Mouse (Mus musculus) lung, embryonic 15.5 days (tissue): ENCODE results near the gene Zdhhc22. TPM values are rescaled to one million over a fixed set of nuclear protein-coding genes. Genes with fewer than 3 reads are reported as not detected.

Experiments used
- ATAC-seq: fragments of 200-750 bp; cut with Nextera tagmentation; 2 replicates; pipeline ENCODE4 v1.8.0; 2017; ENCODE audit warnings: moderate number of reproducible peaks, borderline replicate concordance; ENCODE audit not compliant: low FRiP score, low TSS enrichment; ENCODE audit errors: extremely low read depth
- H3K27ac ChIP-seq: fragments of 300-500 bp; sonication (generic); 2 replicates; pipeline ENCODE4 v1.5.1; 2015; ENCODE audit warnings: moderate library complexity, mild to moderate bottlenecking, inconsistent platforms
- H3K27me3 ChIP-seq: fragments of 300-500 bp; sonication (generic); 2 replicates; pipeline ENCODE4 v1.6.1; 2015; ENCODE audit warnings: inconsistent platforms
- H3K36me3 ChIP-seq: fragments of 300-500 bp; sonication (generic); 2 replicates; pipeline ENCODE4 v1.6.1; 2015; ENCODE audit warnings: inconsistent platforms
- H3K4me1 ChIP-seq: fragments of 300-500 bp; sonication (generic); 2 replicates; pipeline ENCODE4 v1.6.1; 2015; ENCODE audit warnings: inconsistent platforms
- H3K4me2 ChIP-seq: fragments of 300-500 bp; sonication (generic); 2 replicates; pipeline ENCODE4 v1.6.1; 2015; ENCODE audit warnings: inconsistent platforms, mild to moderate bottlenecking, moderate library complexity
- H3K4me3 ChIP-seq: fragments of 300-500 bp; sonication (generic); 2 replicates; pipeline ENCODE4 v1.5.1; 2015; ENCODE audit warnings: mild to moderate bottlenecking, inconsistent platforms
- H3K9ac ChIP-seq: fragments of 300-500 bp; sonication (generic); 2 replicates; pipeline ENCODE4 v1.6.1; 2015; ENCODE audit warnings: inconsistent platforms
- H3K9me3 ChIP-seq: fragments of 300-500 bp; sonication (generic); 2 replicates; pipeline ENCODE4 v1.6.1; 2016; ENCODE audit warnings: inconsistent platforms
- WGBS: fragments of 180-500 bp; shearing (Covaris S2); methylation state at CpG from one replicate; pipeline ENCODE4 v1.1.7; 2015; 5-methylcytosine and 5-hydroxymethylcytosine counted together
- polyA plus RNA-seq: library from polyadenylated mRNA; unstranded; fragments of >200 nt; fragmentation: Nextera tagmentation; extraction: Ambion mirVana; gene quantifications from 2 replicates; pipeline ENCODE4 v1.2.1, GENCODE M21; 2015

Zdhhc22 gene
- polyA plus RNA-seq, 1 experiment from 2014 or later = 0.12 TPM

GRCm38 (mm10) chr12:86974387-86975288 lies 15.6 kb downstream of the Zdhhc22 start:
- peaks cover 11% of the 10 kb centered on the region for H3K27me3 ChIP-seq
- H3K36me3 ChIP-seq = no peaks in the 10 kb centered on the region
- peaks cover 38% of the 10 kb centered on the region for H3K4me1 ChIP-seq
- peak overlapping the region; percentile 69 for H3K4me2 ChIP-seq
- 8% methylated on average over 39 of the region's 40 CpGs for WGBS
- ATAC-seq = peak; percentile 35; the same call in 1 of the 2 replicates
- H3K9ac ChIP-seq = peak overlapping the region; percentile 29
- no peaks in the 10 kb centered on the region for H3K9me3 ChIP-seq
- H3K4me3 ChIP-seq = peak overlapping the region; percentile 29
- H3K27ac ChIP-seq = peak overlapping the region; percentile 76

DNA sequence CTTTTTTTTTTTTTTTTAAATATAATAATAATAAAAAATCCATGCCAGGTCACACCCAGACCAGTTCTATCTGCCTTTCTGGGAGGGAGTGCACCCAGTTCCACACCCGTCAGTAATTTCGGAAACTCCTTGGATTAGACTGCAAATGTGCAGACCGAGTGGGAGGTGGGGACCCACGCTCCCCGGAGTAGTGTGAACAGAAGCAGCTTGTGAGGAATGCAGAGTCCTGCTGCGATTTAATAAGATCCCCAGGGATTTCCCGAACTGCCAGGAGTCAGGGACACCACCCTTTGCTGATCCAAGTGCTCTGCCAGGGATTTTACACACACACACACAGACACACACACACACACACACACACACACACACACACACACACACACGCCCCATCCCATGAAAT lies 16.5 kb downstream of the Zdhhc22 start:
- 29% methylated on average over 8 of the region's 8 CpGs for WGBS
- Histone ChIP-seq H3K9ac (no peak overlapping the region), H3K4me3 (no peak overlapping the region), H3K27me3 (peaks cover 7% of the 10 kb centered on the region), H3K9me3 (no peaks in the 10 kb centered on the region), H3K27ac (peak overlapping the region; percentile 76), H3K4me2 (no peak overlapping the region), H3K4me1 (peaks cover 38% of the 10 kb centered on the region), H3K36me3 (no peaks in the 10 kb centered on the region)
- ATAC-seq = no peak

- Histone ChIP-seq H3K36me3 (no peaks in the 10 kb centered on the region), H3K9me3 (no peaks in the 10 kb centered on the region), H3K27me3 (peaks cover 2% of the 10 kb centered on the region), H3K27ac (peak overlapping the region; percentile 76), H3K4me2 (no peak overlapping the region), H3K4me3 (no peak overlapping the region), H3K4me1 (peaks cover 36% of the 10 kb centered on the region), H3K9ac (no peak overlapping the region)
- 6% methylated on average over 7 of the region's 7 CpGs for whole genome bisulfite sequencing
- peak; percentile 73 for ATAC-seq
These were observed 17.0 kb downstream of the Zdhhc22 start for GRCm38 (mm10) chr12:86973216-86973615.

GRCm38 (mm10) chr12:86971089-86971488 lies 19.1 kb downstream of the Zdhhc22 start:
- Histone ChIP-seq H3K4me2 (no peak overlapping the region), H3K27ac (no peak overlapping the region), H3K4me3 (no peak overlapping the region), H3K4me1 (peaks cover 29% of the 10 kb centered on the region), H3K36me3 (no peaks in the 10 kb centered on the region), H3K27me3 (no peaks in the 10 kb centered on the region), H3K9me3 (no peaks in the 10 kb centered on the region), H3K9ac (no peak overlapping the region)
- ATAC-seq = no peak
- 92% methylated on average over 7 of the region's 7 CpGs for WGBS

DNA sequence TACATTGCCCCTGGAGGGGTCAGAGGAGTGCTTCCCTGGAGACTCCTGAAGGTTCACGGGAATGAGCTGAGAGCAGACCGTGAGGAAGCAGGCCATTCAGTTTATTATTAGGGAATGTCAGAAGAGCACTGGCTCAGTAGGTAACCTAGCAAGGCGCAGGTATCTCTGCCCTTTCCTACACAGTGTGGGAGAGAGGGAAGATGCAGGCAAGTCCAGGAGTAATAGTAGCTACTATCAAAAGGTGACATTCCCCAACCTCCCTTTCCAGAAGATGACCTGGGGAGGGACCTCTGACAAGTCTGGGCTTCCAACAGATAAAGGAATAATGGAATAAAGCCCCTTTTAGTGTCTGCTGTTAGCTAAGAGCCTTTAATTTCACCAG lies 21.0 kb downstream of the Zdhhc22 start:
- 0 out of 2 replicates have a peak, but pooled peaks cover 8% of the 10 kb centered on the region for H3K36me3 ChIP-seq
- H3K27me3 ChIP-seq = no peaks in the 10 kb centered on the region
- H3K9ac ChIP-seq = no peak overlapping the region
- no peak overlapping the region for H3K4me3 ChIP-seq
- H3K27ac ChIP-seq = no peak overlapping the region
- H3K4me1 ChIP-seq = peaks cover 22% of the 10 kb centered on the region
- 62% methylated on average over 3 of the region's 3 CpGs for WGBS
- H3K9me3 ChIP-seq = no peaks in the 10 kb centered on the region
- ATAC-seq = no peak
- no peak overlapping the region for H3K4me2 ChIP-seq

GRCm38 (mm10) chr12:86968468-86969219 lies 21.6 kb downstream of the Zdhhc22 start:
- H3K27me3 ChIP-seq = no peaks in the 10 kb centered on the region
- H3K9ac ChIP-seq = no peak overlapping the region
- H3K36me3 ChIP-seq = 0 out of 2 replicates have a peak, but pooled peaks cover 10% of the 10 kb centered on the region
- no peak for ATAC-seq
- no peak overlapping the region for H3K4me3 ChIP-seq
- no peak overlapping the region for H3K27ac ChIP-seq
- H3K9me3 ChIP-seq = no peaks in the 10 kb centered on the region
- H3K4me1 ChIP-seq = peaks cover 17% of the 10 kb centered on the region
- H3K4me2 ChIP-seq = no peak overlapping the region
- 44% methylated on average over 13 of the region's 13 CpGs for WGBS

GRCm38 (mm10) chr12:86965237-86965799 lies 24.9 kb downstream of the Zdhhc22 start:
- H3K4me2 ChIP-seq = no peak overlapping the region
- no peaks in the 10 kb centered on the region for H3K27me3 ChIP-seq
- 0 out of 2 replicates have a peak, but pooled peaks cover 6% of the 10 kb centered on the region for H3K4me1 ChIP-seq
- 83% methylated on average over 4 of the region's 4 CpGs for WGBS
- no peaks in the 10 kb centered on the region for H3K9me3 ChIP-seq
- ATAC-seq = no peak
- H3K4me3 ChIP-seq = no peak overlapping the region
- no peak overlapping the region for H3K9ac ChIP-seq
- H3K36me3 ChIP-seq = peaks cover 37% of the 10 kb centered on the region
- H3K27ac ChIP-seq = no peak overlapping the region

- no peak overlapping the region for H3K9ac ChIP-seq
- H3K4me3 ChIP-seq = no peak overlapping the region
- 0 out of 2 replicates have a peak, but pooled peaks cover 6% of the 10 kb centered on the region for H3K4me1 ChIP-seq
- H3K36me3 ChIP-seq = peaks cover 45% of the 10 kb centered on the region
- no peak for ATAC-seq
- WGBS = 83% methylated on average over 16 of the region's 16 CpGs
- H3K27me3 ChIP-seq = no peaks in the 10 kb centered on the region
- no peak overlapping the region for H3K4me2 ChIP-seq
- peak overlapping the region; percentile 59; the same call in 1 of the 2 replicates for H3K27ac ChIP-seq
- H3K9me3 ChIP-seq = no peaks in the 10 kb centered on the region
These were observed 25.8 kb downstream of the Zdhhc22 start for GRCm38 (mm10) chr12:86964278-86965057.

GRCm38 (mm10) chr12:86961589-86962344 lies 28.5 kb downstream of the Zdhhc22 start:
- peaks cover 57% of the 10 kb centered on the region for H3K36me3 ChIP-seq
- no peaks in the 10 kb centered on the region for H3K27me3 ChIP-seq
- no peak overlapping the region for H3K27ac ChIP-seq
- no peaks in the 10 kb centered on the region for H3K9me3 ChIP-seq
- no peak overlapping the region for H3K4me2 ChIP-seq
- H3K9ac ChIP-seq = no peak overlapping the region
- no peak overlapping the region for H3K4me3 ChIP-seq
- no peak for ATAC-seq
- H3K4me1 ChIP-seq = 0 out of 2 replicates have a peak, but pooled peaks cover 6% of the 10 kb centered on the region
- 88% methylated on average over 11 of the region's 11 CpGs for WGBS

GRCm38 (mm10) chr12:86960791-86961335 lies 29.4 kb downstream of the Zdhhc22 start:
- H3K36me3 ChIP-seq = peaks cover 64% of the 10 kb centered on the region
- no peak overlapping the region for H3K4me3 ChIP-seq
- ATAC-seq = no peak
- no peak overlapping the region for H3K9ac ChIP-seq
- H3K9me3 ChIP-seq = no peaks in the 10 kb centered on the region
- no peak overlapping the region for H3K4me2 ChIP-seq
- no peaks in the 10 kb centered on the region for H3K27me3 ChIP-seq
- 95% methylated on average over 3 of the region's 3 CpGs for WGBS
- H3K4me1 ChIP-seq = 0 out of 2 replicates have a peak, but pooled peaks cover 6% of the 10 kb centered on the region
- no peak overlapping the region for H3K27ac ChIP-seq
